Mouse (Mus musculus): ENCODE results near the gene Ube2j2. TPM values are rescaled to one million over a fixed set of nuclear protein-coding genes. Genes with fewer than 3 reads are reported as not detected.
A peak's percentile ranks its signal among the peaks of the same experiment; 100 is the strongest.

Ube2j2 gene
- total RNA-seq (2021), result 10 to 100 TPM; 46.3 to 51.7 TPM
- long read RNA-seq, experiment 1, transcript Ube2j2-202 (7 exons, 1,309 nt), result minor isoform, 8 of 44 reads
- long read RNA-seq, experiment 1, transcript Ube2j2-201 (8 exons, 3,483 nt), result major isoform, 10 of 44 reads
- long read RNA-seq, experiment 1, transcript Ube2j2-205 (8 exons, 1,434 nt), result minor isoform, 7 of 44 reads
- long read RNA-seq, experiment 1, partial matches to known transcripts, result 2 of 44 reads
- long read RNA-seq, experiment 1, other reads (novel, unspliced or antisense), result 13 of 44 reads
- long read RNA-seq, experiment 2, transcript Ube2j2-201 (8 exons, 3,483 nt), result major isoform, 24 of 67 reads
- long read RNA-seq, experiment 2, transcript Ube2j2-202 (7 exons, 1,309 nt), result minor isoform, 6 of 67 reads
- long read RNA-seq, experiment 2, transcript Ube2j2-205 (8 exons, 1,434 nt), result minor isoform, 9 of 67 reads
- long read RNA-seq, experiment 2, transcript Ube2j2-213 (7 exons, 3,339 nt), result minor isoform, 15 of 67 reads
- long read RNA-seq, experiment 2, partial matches to known transcripts, result 3 of 67 reads
- long read RNA-seq, experiment 2, other reads (novel, unspliced or antisense), result 10 of 67 reads

GRCm38 (mm10) chr4:155943534-155944249 lies at the start of gene Ube2j2:
Ube2j2 (plus strand) TSS chr4:155943831.
- peak; percentile 93 for DNase-seq
- intact Hi-C loops (cut with DNase I; ENCODE audit: low total_unique reads), result loop anchor here (5.0 kb wide), 1 partner anchor 46 kb away; no protein-coding TSS in a partner anchor

DNA sequence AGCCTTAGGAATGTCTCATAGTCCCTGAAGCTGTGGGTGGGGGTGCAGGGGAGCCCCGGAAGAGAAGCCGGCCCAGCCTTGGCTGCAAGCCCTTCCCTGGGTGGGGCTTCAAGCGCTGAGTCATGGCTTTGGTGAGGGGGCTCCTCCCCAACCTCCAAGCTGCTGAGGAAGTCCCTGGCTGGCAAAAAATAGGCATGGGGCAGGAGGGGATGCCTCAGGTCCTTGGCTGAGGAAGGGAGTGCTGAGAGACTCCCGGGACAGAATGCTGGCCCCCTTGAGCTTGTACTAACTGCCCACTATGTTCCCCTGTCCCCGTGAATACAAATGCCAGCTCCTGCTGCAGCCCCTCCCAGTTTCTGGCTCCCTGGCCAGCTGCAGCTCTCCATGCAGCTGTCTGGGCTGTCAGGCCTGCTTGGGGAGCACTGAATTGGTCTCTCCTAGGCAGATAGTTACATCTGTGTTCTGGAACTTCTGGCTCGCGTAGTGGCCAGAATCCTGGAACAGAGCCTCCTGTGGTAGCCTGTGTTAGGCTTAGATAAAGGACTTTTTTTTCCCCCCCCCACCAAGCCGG lies 49.2 kb upstream of the Ube2j2 start:
- intact Hi-C loops (cut with DNase I; ENCODE audit: low total_unique reads), result no loop called here
- DNase-seq, result peak; percentile 86

GRCm38 (mm10) chr4:155895216-155895615 lies 48.4 kb upstream of the Ube2j2 start:
- peak; percentile 65 for DNase-seq
- intact Hi-C loops (cut with DNase I; ENCODE audit: low total_unique reads), result loop anchor here (5.0 kb wide), 1 partner anchor 47 kb away; the partner anchor contains the start of gene Ube2j2

GRCm38 (mm10) chr4:155895826-155896225 lies 47.8 kb upstream of the Ube2j2 start:
- intact Hi-C loops (cut with DNase I; ENCODE audit: low total_unique reads), result loop anchor here (5.0 kb wide), 1 partner anchor 46 kb away; the partner anchor contains the start of gene Ube2j2
- no peak for DNase-seq

- intact Hi-C loops (cut with DNase I; ENCODE audit: low total_unique reads), result loop anchor here (5.0 kb wide), 1 partner anchor 46 kb away; the partner anchor contains the start of gene Ube2j2
Observed at GRCm38 (mm10) chr4:155896461-155896860, 47.2 kb upstream of the Ube2j2 start.

GRCm38 (mm10) chr4:155898318-155898717 lies 45.3 kb upstream of the Ube2j2 start:
- no peak for DNase-seq
- intact Hi-C loops (cut with DNase I; ENCODE audit: low total_unique reads), result loop anchor here (5.0 kb wide), 1 partner anchor 44 kb away; the partner anchor contains the start of gene Ube2j2

More at GRCm38 (mm10) chr4:155896461-155896860, 47.2 kb upstream of the Ube2j2 start:
- no peak for DNase-seq

DNA sequence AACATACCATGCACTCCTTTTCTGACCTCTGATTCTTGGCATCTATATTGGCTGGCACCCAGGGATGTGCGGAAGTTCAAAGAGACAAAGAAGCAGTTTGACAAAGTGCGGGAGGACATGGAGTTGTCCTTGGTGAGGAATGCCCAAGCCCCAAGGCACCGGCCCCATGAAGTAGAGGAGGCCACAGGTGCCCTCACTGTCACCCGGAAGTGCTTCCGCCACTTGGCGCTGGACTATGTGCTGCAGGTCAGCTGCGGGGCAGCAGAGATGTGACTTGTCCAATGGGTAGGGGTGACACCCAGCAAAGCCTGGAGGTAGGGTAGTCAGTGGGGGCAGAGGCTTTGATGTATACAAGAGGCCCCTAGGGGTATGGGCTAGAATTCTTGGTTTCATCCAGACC lies 44.3 kb upstream of the Ube2j2 start:
- DNase-seq, result no peak
- intact Hi-C loops (cut with DNase I; ENCODE audit: low total_unique reads), result loop anchor here (5.0 kb wide), 1 partner anchor 43 kb away; the partner anchor contains the start of gene Ube2j2

DNA sequence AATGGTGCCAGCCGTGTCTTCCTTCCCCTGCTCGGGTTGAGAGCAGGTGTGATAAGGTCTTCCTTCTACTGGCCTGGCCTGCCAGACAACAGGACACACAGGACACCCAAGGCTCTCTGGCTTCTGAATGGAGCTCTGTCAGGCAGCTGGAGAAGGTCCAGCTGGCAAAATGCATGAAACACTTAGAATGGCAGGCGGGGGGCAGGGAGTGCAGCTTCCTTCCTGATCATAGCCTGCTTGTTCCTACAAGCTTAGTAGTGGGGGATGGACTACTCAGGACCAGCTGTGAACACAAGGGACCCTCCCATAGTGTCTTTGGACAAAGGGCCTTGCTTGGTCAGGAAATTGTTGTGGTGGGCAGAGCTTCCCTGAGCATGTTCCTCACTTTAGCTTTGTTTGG lies 42.4 kb upstream of the Ube2j2 start:
- intact Hi-C loops (cut with DNase I; ENCODE audit: low total_unique reads), result no loop called here
- peak; percentile 9 for DNase-seq

GRCm38 (mm10) chr4:155903246-155903645 lies 40.4 kb upstream of the Ube2j2 start:
- DNase-seq, result no peak
- intact Hi-C loops (cut with DNase I; ENCODE audit: low total_unique reads), result no loop called here

- DNase-seq, result peak; percentile 18
- intact Hi-C loops (cut with DNase I; ENCODE audit: low total_unique reads), result no loop called here
Observed at GRCm38 (mm10) chr4:155904318-155905102, 39.1 kb upstream of the Ube2j2 start.

DNA sequence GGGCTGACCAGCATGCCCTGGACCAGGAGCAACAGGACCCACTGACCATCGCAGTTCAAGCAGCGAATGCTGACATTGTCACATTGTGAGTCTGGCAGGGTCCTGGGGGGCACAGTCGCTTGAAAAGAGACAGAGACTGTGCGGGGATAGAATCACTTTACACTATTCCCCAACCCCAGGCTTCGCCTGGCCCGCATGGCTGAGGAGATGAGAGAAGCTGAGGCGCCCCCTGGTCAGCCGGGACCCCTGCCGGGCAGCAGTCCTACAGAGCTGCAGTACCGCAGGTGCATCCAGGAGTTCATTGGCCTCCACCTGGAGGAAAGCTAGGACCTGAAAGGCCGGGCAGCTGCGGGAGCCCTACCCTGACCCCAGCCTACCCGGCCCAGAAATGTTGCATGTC lies 38.0 kb upstream of the Ube2j2 start:
- intact Hi-C loops (cut with DNase I; ENCODE audit: low total_unique reads), result no loop called here
- DNase-seq, result no peak

GRCm38 (mm10) chr4:155906125-155906524 lies 37.5 kb upstream of the Ube2j2 start:
- intact Hi-C loops (cut with DNase I; ENCODE audit: low total_unique reads), result no loop called here
- no peak for DNase-seq

DNA sequence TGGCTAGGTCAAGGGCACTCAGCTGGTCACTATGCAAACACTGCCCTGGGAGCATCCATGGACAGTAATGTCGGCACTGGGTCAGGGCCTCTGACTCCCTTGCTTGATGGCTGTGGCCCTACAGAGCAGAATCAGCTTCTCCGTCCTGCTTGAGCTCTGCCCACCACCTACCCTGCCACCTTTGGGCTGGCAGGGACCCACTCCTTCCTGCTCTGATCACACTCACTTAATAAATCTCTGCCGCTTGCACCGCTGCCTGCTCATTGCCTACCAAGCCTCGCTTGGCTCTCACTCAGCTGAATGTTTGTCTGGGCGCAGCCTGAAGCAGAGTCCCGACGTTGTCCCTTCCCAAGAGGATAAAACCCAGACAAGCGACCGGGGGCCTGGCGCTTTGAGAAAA lies 36.6 kb upstream of the Ube2j2 start:
- DNase-seq, result no peak
- intact Hi-C loops (cut with DNase I; ENCODE audit: low total_unique reads), result no loop called here

DNA sequence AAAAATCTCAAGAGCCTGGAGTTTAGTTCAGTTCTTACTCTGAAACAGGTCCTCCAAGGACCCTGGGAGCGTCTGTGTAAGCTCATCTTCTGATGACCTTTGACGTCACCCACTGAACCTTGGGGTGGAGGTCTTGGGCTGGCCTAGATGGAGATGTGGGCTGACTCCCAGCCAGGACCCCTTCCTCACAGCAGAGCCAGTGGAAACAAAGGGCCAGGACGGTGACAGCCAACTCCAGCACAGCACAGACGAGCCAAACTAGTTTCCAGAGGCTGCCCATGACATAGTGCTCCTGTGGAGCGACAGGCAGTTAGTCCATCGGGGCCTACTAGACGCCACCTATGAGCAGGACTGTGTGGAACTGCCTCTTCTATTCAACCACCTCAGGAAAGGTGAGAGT lies 35.4 kb upstream of the Ube2j2 start:
- DNase-seq, result no peak
- intact Hi-C loops (cut with DNase I; ENCODE audit: low total_unique reads), result no loop called here

GRCm38 (mm10) chr4:155908751-155909150 lies 34.9 kb upstream of the Ube2j2 start:
- peak; percentile 3 for DNase-seq
- intact Hi-C loops (cut with DNase I; ENCODE audit: low total_unique reads), result no loop called here

DNA sequence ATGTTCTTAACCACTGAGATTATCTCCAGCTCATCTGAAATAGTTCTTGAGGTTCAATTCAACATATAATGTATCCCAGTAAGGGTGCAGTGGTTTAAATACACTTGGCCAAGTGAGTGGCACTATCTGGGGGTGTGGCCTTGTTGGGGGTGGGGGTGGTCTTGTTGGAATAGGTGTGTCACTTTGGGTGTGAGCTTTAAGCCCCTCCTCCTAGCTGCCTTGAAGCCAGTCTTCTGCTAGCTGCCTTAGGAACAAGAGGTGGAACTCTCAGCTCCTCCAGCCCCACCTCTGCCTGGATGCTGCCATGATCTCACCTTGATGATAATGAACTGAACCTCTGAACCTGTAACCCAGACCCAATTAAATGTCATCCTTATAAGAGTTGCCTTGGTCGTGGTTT lies 11.6 kb upstream of the Ube2j2 start:
- intact Hi-C loops (cut with DNase I; ENCODE audit: low total_unique reads), result no loop called here
- no peak for DNase-seq

GRCm38 (mm10) chr4:155943049-155943452 lies 580 bp upstream of the Ube2j2 start:
- DNase-seq, result peak; percentile 76
- intact Hi-C loops (cut with DNase I; ENCODE audit: low total_unique reads), result loop anchor here (5.0 kb wide), 1 partner anchor 46 kb away; no protein-coding TSS in a partner anchor

- DNase-seq, result no peak
- intact Hi-C loops (cut with DNase I; ENCODE audit: low total_unique reads), result loop anchor here (5.0 kb wide), 1 partner anchor 47 kb away; no protein-coding TSS in a partner anchor
Observed at GRCm38 (mm10) chr4:155944271-155944670, 640 bp downstream of the Ube2j2 start.

DNA sequence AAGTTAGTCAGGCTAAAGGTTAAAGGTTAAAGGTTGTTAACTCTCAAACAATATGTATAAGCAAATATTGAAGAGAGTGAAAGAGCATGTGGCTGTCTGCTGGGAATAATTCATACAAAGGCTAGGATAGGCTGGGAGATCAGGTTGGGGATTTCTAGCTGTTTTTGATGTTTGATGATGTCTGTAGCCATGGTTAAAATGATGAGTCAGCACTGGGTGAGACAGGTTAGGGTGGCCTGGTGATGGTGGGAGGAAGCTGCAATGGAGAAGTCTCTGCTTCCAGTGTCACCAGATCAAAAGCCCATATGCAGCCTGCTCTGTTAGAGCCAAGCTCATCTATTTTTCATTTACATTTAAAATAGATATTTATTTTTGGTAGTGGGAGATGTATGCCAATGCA lies 3.5 kb downstream of the Ube2j2 start:
- intact Hi-C loops (cut with DNase I; ENCODE audit: low total_unique reads), result no loop called here
- no peak for DNase-seq

All from gastrocnemius, postnatal 14 days (tissue).